Mouse (Mus musculus): ENCODE data around the gene Hcls1. TPM values are rescaled to one million over a fixed set of nuclear protein-coding genes. Genes with fewer than 3 reads are reported as not detected.

Hcls1 gene
- polyA plus RNA-seq, 2 experiments = 5.1 to 12.3 TPM

DNA sequence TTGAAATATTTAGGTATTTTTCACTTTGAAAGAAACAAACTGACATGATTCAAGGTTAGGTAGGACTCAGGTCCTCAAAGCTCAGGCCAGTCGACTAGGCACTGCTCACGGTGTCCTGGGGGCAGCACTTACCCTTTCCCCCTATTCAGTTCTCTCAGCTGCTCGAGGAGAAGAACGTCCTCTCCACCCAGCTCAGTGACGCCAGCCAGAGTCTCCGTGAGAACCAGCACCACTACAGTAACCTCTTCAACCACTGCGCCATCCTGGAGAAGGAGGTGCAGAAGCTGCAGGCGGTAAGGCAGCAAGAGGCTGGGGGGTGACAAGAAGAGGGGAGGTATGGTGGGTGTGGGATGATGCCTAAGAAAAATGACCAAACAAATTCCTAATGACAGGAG is 6.7 kb upstream of the Hcls1 start:
- no peaks in the 10 kb centered on the region for H3K27me3 ChIP-seq (ENCODE audit: control insufficient read depth, insufficient read depth, low read length)
- no peak overlapping the region for H3K27ac ChIP-seq
- DNase-seq (ENCODE audit: low read depth in 3 of 3, low spot score in 3 of 3) (no peak), ATAC-seq (ENCODE audit: insufficient read depth) (no peak)
- WGBS (ENCODE audit: insufficient replicate concordance) = 82% methylated on average over 8 of the region's 8 CpGs
- H3K36me3 ChIP-seq (replicated peaks; ENCODE audit: control insufficient read depth, insufficient read depth, low read depth) = peaks cover 16% of the 10 kb centered on the region
- no peaks in the 10 kb centered on the region for H3K9me3 ChIP-seq (ENCODE audit: control insufficient read depth, low read length)
- TF ChIP-seq CTCF (IDR thresholded peaks at IDR 0.05; ENCODE audit: low read depth) (no peak), EP300 (IDR thresholded peaks at IDR 0.05; ENCODE audit: low read depth) (no peak)
- no peak overlapping the region for H3K4me3 ChIP-seq (ENCODE audit: insufficient read depth in 1 of 2, low read depth in 2 of 2, low read length in 2 of 2)
- no peaks in the 10 kb centered on the region for H3K4me1 ChIP-seq (replicated peaks; ENCODE audit: control insufficient read depth in 2 of 2, insufficient read depth in 2 of 2, low read length in 1 of 2)
- H3K9ac ChIP-seq (replicated peaks) = no peak overlapping the region
- no peak overlapping the region for H3K4me2 ChIP-seq (ENCODE audit: low read depth)

DNA sequence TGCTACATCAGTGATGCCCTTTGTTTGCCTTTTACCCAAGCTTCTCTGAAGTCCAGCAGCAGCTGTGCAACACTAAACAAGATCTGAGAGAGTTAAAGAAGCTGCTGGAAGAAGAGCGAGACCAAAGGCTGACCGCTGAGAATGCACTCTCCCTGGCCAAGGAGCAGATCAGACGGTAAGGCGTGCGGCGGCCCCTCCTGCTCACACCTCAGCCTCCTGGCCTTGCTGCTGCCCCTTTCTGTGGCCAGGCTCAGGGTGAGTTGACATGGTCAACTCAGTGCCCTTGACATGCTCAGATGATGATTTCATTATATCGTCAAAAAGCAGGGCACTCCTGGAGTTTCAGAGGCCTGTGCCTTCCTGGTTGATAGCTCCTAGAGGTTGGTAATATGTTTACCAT is 5.6 kb upstream of the Hcls1 start:
- H3K9ac ChIP-seq (replicated peaks) = no peak overlapping the region
- H3K9me3 ChIP-seq (ENCODE audit: control insufficient read depth, low read length) = no peaks in the 10 kb centered on the region
- ATAC-seq (ENCODE audit: insufficient read depth) (no peak), DNase-seq (ENCODE audit: low read depth in 3 of 3, low spot score in 3 of 3) (no peak)
- H3K36me3 ChIP-seq (replicated peaks; ENCODE audit: control insufficient read depth, insufficient read depth, low read depth) = peaks cover 16% of the 10 kb centered on the region
- no peak overlapping the region for H3K27ac ChIP-seq
- WGBS (ENCODE audit: insufficient replicate concordance) = 87% methylated on average over 7 of the region's 7 CpGs
- no peak for TF ChIP-seq CTCF (IDR thresholded peaks at IDR 0.05; ENCODE audit: low read depth)
- TF ChIP-seq EP300 (IDR thresholded peaks at IDR 0.05; ENCODE audit: low read depth) = no peak
- H3K27me3 ChIP-seq (ENCODE audit: control insufficient read depth, insufficient read depth, low read length) = no peaks in the 10 kb centered on the region
- H3K4me1 ChIP-seq (replicated peaks; ENCODE audit: control insufficient read depth in 2 of 2, insufficient read depth in 2 of 2, low read length in 1 of 2) = peaks cover 0 to 4% of the 10 kb centered on the region in 2 experiments; a peak in 3 of 4 replicates
- H3K4me3 ChIP-seq (ENCODE audit: insufficient read depth in 1 of 2, low read depth in 2 of 2, low read length in 2 of 2) = no peak overlapping the region
- no peak overlapping the region for H3K4me2 ChIP-seq (ENCODE audit: low read depth)

GRCm38 (mm10) chr16:36930231-36931136 is 4.3 kb upstream of the Hcls1 start:
- no peak for ATAC-seq (ENCODE audit: insufficient read depth)
- Histone ChIP-seq H3K27ac (no peak overlapping the region), H3K9me3 (ENCODE audit: control insufficient read depth, low read length) (no peaks in the 10 kb centered on the region), H3K36me3 (replicated peaks; ENCODE audit: control insufficient read depth, insufficient read depth, low read depth) (peaks cover 16% of the 10 kb centered on the region), H3K4me1 (replicated peaks; ENCODE audit: control insufficient read depth in 2 of 2, insufficient read depth in 2 of 2, low read length in 1 of 2) (peaks cover 0 to 11% of the 10 kb centered on the region in 2 experiments; a peak in 3 of 4 replicates), H3K4me3 (ENCODE audit: insufficient read depth in 1 of 2, low read depth in 2 of 2, low read length in 2 of 2) (no peak overlapping the region), H3K4me2 (ENCODE audit: low read depth) (no peak overlapping the region), H3K27me3 (ENCODE audit: control insufficient read depth, insufficient read depth, low read length) (no peaks in the 10 kb centered on the region), H3K9ac (replicated peaks) (no peak overlapping the region)
- 66% methylated on average over 11 of the region's 11 CpGs for WGBS (ENCODE audit: insufficient replicate concordance)
- TF ChIP-seq CTCF (IDR thresholded peaks at IDR 0.05; ENCODE audit: low read depth) = no peak
- TF ChIP-seq EP300 (IDR thresholded peaks at IDR 0.05; ENCODE audit: low read depth) = no peak
- DNase-seq (ENCODE audit: low read depth in 3 of 3, low spot score in 3 of 3) = no peak

- Histone ChIP-seq H3K4me1 (replicated peaks; ENCODE audit: control insufficient read depth in 2 of 2, insufficient read depth in 2 of 2, low read length in 1 of 2) (peaks cover 0 to 11% of the 10 kb centered on the region in 2 experiments; a peak in 3 of 4 replicates), H3K9me3 (ENCODE audit: control insufficient read depth, low read length) (no peaks in the 10 kb centered on the region), H3K36me3 (replicated peaks; ENCODE audit: control insufficient read depth, insufficient read depth, low read depth) (peaks cover 13% of the 10 kb centered on the region), H3K4me2 (ENCODE audit: low read depth) (no peak overlapping the region), H3K27ac (no peak overlapping the region), H3K27me3 (ENCODE audit: control insufficient read depth, insufficient read depth, low read length) (no peaks in the 10 kb centered on the region), H3K9ac (replicated peaks) (no peak overlapping the region), H3K4me3 (ENCODE audit: insufficient read depth in 1 of 2, low read depth in 2 of 2, low read length in 2 of 2) (no peak overlapping the region)
- no peak for TF ChIP-seq CTCF (IDR thresholded peaks at IDR 0.05; ENCODE audit: low read depth)
- no peak for TF ChIP-seq EP300 (IDR thresholded peaks at IDR 0.05; ENCODE audit: low read depth)
- DNase-seq (ENCODE audit: low read depth in 3 of 3, low spot score in 3 of 3) (no peak), ATAC-seq (ENCODE audit: insufficient read depth) (no peak)
- 87% methylated on average over 10 of the region's 10 CpGs for WGBS (ENCODE audit: insufficient replicate concordance)
These were observed 3.4 kb upstream of the Hcls1 start for GRCm38 (mm10) chr16:36931381-36931780.

DNA sequence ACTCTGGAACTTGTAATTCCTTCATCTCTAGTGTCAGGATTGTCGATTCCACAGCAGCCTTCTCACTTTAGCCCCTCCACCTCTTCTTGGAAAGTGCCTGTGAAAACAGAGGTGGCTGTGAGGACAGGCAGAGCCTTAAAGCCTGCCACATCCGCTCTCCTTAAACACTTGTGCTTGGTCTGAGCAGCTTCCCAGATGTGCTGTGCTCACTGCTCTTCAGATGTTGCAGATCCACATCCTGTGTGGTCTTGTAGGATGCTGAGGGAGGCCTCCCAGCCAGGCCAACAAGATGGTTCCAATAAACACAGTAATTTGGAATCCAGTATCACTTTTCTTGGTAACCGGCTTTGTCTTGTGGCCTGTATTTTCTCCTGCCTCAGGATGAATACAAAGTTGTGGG is 2.8 kb upstream of the Hcls1 start:
- Histone ChIP-seq H3K36me3 (replicated peaks; ENCODE audit: control insufficient read depth, insufficient read depth, low read depth) (peaks cover 12% of the 10 kb centered on the region), H3K27ac (no peak overlapping the region)

More for the DNA sequence above, 2.8 kb upstream of the Hcls1 start:
- DNase-seq (ENCODE audit: low read depth in 3 of 3, low spot score in 3 of 3) (no peak), ATAC-seq (ENCODE audit: insufficient read depth) (no peak)
- Histone ChIP-seq H3K4me1 (replicated peaks; ENCODE audit: control insufficient read depth in 2 of 2, insufficient read depth in 2 of 2, low read length in 1 of 2) (peaks cover 0 to 11% of the 10 kb centered on the region in 2 experiments; a peak in 3 of 4 replicates), H3K9me3 (ENCODE audit: control insufficient read depth, low read length) (no peaks in the 10 kb centered on the region), H3K4me3 (ENCODE audit: insufficient read depth in 1 of 2, low read depth in 2 of 2, low read length in 2 of 2) (no peak overlapping the region), H3K27me3 (ENCODE audit: control insufficient read depth, insufficient read depth, low read length) (no peaks in the 10 kb centered on the region), H3K4me2 (ENCODE audit: low read depth) (no peak overlapping the region), H3K9ac (replicated peaks) (no peak overlapping the region)
- TF ChIP-seq EP300 (IDR thresholded peaks at IDR 0.05; ENCODE audit: low read depth) = no peak
- no peak for TF ChIP-seq CTCF (IDR thresholded peaks at IDR 0.05; ENCODE audit: low read depth)
- 86% methylated on average over 3 of the region's 3 CpGs for WGBS (ENCODE audit: insufficient replicate concordance)
